Mouse (Mus musculus): Measurements from ENCODE around the gene Map4k3. TPM values are rescaled to one million over a fixed set of nuclear protein-coding genes. Genes with fewer than 3 reads are reported as not detected.
"Not testable (repeated sequence)": the region's sequence is repeated elsewhere in the genome, so short reads cannot be mapped to it uniquely, and the experiment has no call there.

The Map4k3 gene
- total and polyA plus RNA-seq, 2 experiments: 5.6 to 23.6 TPM

DNA sequence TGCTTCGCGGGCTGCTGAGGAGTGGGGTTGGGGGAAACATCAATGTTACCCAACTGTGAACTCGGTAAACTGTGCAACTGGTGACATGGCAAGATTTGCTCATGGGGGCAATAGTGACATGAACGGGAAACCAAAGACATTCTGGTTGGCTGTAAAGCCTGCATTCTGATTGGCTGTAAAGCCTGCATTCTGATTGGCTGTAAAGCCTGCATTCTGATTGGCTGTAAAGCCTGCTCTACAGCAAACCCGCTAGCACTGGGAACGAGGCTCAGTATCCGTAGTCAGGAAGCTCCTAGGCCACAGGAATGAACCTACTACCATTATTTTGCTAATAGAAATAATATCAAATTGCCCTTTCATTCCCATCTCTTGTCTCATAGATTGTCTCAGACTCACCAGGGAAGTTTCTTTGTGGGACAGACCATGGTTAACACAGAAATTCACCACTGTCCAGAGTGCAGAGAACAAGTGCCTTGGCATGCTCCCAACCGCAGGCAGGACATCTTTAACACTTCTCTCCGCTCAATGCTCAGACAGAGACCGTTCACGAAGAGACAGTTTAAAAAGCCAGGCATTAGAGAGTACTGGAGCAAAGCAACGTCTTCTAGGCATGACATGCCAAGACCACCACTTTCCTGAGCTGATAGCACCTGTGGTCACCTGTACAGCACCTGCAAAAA is 5.0 kb upstream of the Map4k3 start:
- Histone ChIP-seq H3K4me1 (ENCODE audit: control insufficient read depth, insufficient read depth, low read length) (no peaks in the 10 kb centered on the region), H3K9ac (ENCODE audit: low read depth, low read length) (no peak overlapping the region), H3K79me2 (ENCODE audit: control insufficient read depth, insufficient read depth, low read length) (no peaks in the 10 kb centered on the region), H3K27ac (replicated peaks; ENCODE audit: insufficient read depth, low read depth, low read length) (no peak overlapping the region), H3K27me3 (ENCODE audit: control insufficient read depth, insufficient read depth, low read length) (no peaks in the 10 kb centered on the region), H3K36me3 (ENCODE audit: control insufficient read depth, insufficient read depth, low read length) (no peaks in the 10 kb centered on the region), H3K4me3 (ENCODE audit: insufficient read depth, low read depth, low read length) (no peak overlapping the region)
- TF ChIP-seq CTCF (IDR thresholded peaks at IDR 0.05; ENCODE audit: low read depth, low read length) (no peak), POLR2A (IDR thresholded peaks at IDR 0.05; ENCODE audit: extremely low read depth, insufficient read depth, low read length) (no peak)
- WGBS: 92% methylated on average over 12 of the region's 12 CpGs
- DNase-seq (ENCODE audit: extremely low read depth, low read depth, low spot score): no peak

DNA sequence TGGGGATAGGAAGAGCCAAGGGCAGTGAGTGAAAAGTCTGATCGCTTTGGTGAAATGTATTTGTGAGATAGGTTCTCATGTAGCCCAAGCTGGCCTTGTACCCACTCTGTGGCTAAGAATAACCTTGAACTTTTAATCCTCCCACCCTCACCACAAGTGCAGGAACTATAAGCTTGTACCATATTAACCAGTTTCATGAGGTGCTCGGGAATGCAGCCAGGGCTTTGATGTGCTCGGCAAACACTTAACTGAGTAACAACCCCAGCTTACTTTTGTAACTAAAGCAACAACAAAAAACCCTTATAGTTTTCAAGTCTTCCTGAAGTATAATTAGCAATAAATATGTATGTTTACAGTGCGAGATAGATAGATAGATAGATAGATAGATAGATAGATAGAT is 4.0 kb upstream of the Map4k3 start:
- Histone ChIP-seq H3K9ac (ENCODE audit: low read depth, low read length) (no peak overlapping the region), H3K27me3 (ENCODE audit: control insufficient read depth, insufficient read depth, low read length) (no peaks in the 10 kb centered on the region), H3K4me3 (ENCODE audit: insufficient read depth, low read depth, low read length) (no peak overlapping the region), H3K36me3 (ENCODE audit: control insufficient read depth, insufficient read depth, low read length) (no peaks in the 10 kb centered on the region), H3K79me2 (ENCODE audit: control insufficient read depth, insufficient read depth, low read length) (no peaks in the 10 kb centered on the region), H3K27ac (replicated peaks; ENCODE audit: insufficient read depth, low read depth, low read length) (no peak overlapping the region), H3K4me1 (ENCODE audit: control insufficient read depth, insufficient read depth, low read length) (no peaks in the 10 kb centered on the region)
- 61% methylated on average over 4 of the region's 4 CpGs for WGBS
- no peak for DNase-seq (ENCODE audit: extremely low read depth, low read depth, low spot score)
- TF ChIP-seq POLR2A (IDR thresholded peaks at IDR 0.05; ENCODE audit: extremely low read depth, insufficient read depth, low read length) (no peak), CTCF (IDR thresholded peaks at IDR 0.05; ENCODE audit: low read depth, low read length) (no peak)

GRCm38 (mm10) chr17:80730283-80730682 is 2.0 kb upstream of the Map4k3 start:
- H3K4me1 ChIP-seq (ENCODE audit: control insufficient read depth, insufficient read depth, low read length); H3K36me3 ChIP-seq (ENCODE audit: control insufficient read depth, insufficient read depth, low read length); H3K27me3 ChIP-seq (ENCODE audit: control insufficient read depth, insufficient read depth, low read length); H3K79me2 ChIP-seq (ENCODE audit: control insufficient read depth, insufficient read depth, low read length); H3K9ac ChIP-seq (ENCODE audit: low read depth, low read length); H3K27ac ChIP-seq (replicated peaks; ENCODE audit: insufficient read depth, low read depth, low read length); DNase-seq (ENCODE audit: extremely low read depth, low read depth, low spot score); H3K4me3 ChIP-seq (ENCODE audit: insufficient read depth, low read depth, low read length): not testable (repeated sequence)
- WGBS: 91% methylated on average over 6 of the region's 6 CpGs

DNA sequence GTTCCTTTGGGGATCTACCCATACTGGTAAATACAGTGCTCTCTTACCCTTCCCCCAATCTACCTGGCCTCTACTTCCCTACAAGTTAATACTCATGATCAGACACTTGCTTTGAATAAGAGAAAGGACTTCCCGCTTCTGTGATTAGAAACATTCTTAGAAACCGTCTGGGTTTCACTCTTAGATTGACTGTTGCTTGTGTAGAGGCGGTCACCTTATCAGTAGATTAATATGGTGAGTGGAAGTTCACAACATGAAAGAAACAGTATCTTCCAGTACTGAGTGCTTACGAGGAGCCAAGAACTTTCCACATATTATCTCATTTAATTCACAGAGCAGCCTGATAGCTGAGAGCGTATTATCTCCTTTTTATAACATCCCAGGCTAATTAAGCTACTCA is 1.5 kb upstream of the Map4k3 start:
- WGBS: 73% methylated on average over 5 of the region's 5 CpGs
- H3K27me3 ChIP-seq (ENCODE audit: control insufficient read depth, insufficient read depth, low read length): no peaks in the 10 kb centered on the region

DNA sequence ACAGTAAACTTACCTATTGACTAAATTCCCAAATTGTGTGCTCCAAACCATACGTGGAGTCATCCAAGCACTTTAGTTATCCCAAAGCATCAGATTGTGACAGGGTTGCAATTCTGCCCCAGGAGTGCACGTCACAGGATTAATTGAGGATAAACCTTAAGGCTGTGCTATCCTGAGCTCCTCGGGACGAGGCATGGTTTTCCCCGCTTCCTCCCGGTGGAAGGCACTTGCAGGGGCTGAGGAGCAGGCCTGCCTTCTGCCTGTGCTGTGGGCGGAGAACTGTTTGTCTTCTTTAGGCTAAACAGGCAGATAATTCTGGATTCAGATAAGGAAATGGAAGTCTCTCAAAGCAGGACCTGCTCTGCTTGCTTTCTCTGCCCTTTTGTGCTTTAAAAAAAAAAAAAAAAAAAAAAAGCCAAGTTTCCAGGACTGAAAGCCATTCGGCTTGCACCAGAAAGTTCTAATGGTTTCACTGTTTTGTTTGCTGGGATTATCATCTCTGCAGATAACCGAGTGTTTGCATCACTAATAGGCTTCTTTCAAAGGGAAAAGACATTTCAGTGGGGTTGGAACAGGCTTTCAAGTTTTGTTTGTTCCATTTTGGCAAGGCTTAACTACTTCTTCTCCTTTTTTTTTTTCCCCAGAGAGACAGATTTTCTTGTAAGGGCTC is 930 bp upstream of the Map4k3 start:
- Histone ChIP-seq H3K27ac (replicated peaks; ENCODE audit: insufficient read depth, low read depth, low read length) (peak overlapping the region; percentile 9; the same call in 1 of the 2 replicates), H3K4me3 (ENCODE audit: insufficient read depth, low read depth, low read length) (no peak overlapping the region), H3K79me2 (ENCODE audit: control insufficient read depth, insufficient read depth, low read length) (peaks cover 20% of the 10 kb centered on the region; the same call in 1 of the 2 replicates), H3K9ac (ENCODE audit: low read depth, low read length) (no peak overlapping the region), H3K27me3 (ENCODE audit: control insufficient read depth, insufficient read depth, low read length) (no peaks in the 10 kb centered on the region), H3K36me3 (ENCODE audit: control insufficient read depth, insufficient read depth, low read length) (no peaks in the 10 kb centered on the region), H3K4me1 (ENCODE audit: control insufficient read depth, insufficient read depth, low read length) (peaks cover 5% of the 10 kb centered on the region)
- WGBS: 38% methylated on average over 9 of the region's 9 CpGs
- no peak for TF ChIP-seq CTCF (IDR thresholded peaks at IDR 0.05; ENCODE audit: low read depth, low read length)
- no peak for TF ChIP-seq POLR2A (IDR thresholded peaks at IDR 0.05; ENCODE audit: extremely low read depth, insufficient read depth, low read length)
- peak; percentile 42 for DNase-seq (ENCODE audit: extremely low read depth, low read depth, low spot score)

More for the DNA sequence above, 1.5 kb upstream of the Map4k3 start:
- Histone ChIP-seq H3K9ac (ENCODE audit: low read depth, low read length) (no peak overlapping the region), H3K4me3 (ENCODE audit: insufficient read depth, low read depth, low read length) (no peak overlapping the region), H3K79me2 (ENCODE audit: control insufficient read depth, insufficient read depth, low read length) (peaks cover 14% of the 10 kb centered on the region; the same call in 1 of the 2 replicates), H3K4me1 (ENCODE audit: control insufficient read depth, insufficient read depth, low read length) (peaks cover 5% of the 10 kb centered on the region), H3K27ac (replicated peaks; ENCODE audit: insufficient read depth, low read depth, low read length) (no peak overlapping the region), H3K36me3 (ENCODE audit: control insufficient read depth, insufficient read depth, low read length) (no peaks in the 10 kb centered on the region)
- peak; percentile 26 for DNase-seq (ENCODE audit: extremely low read depth, low read depth, low spot score)
- no peak for TF ChIP-seq CTCF (IDR thresholded peaks at IDR 0.05; ENCODE audit: low read depth, low read length)
- TF ChIP-seq POLR2A (IDR thresholded peaks at IDR 0.05; ENCODE audit: extremely low read depth, insufficient read depth, low read length): no peak

Measured in liver, adult 2 months (tissue).